Mouse (Mus musculus): ENCODE results near the gene 3110082I17Rik. TPM values are rescaled to one million over a fixed set of nuclear protein-coding genes. Genes with fewer than 3 reads are reported as not detected.

Gene 3110082I17Rik
- total RNA-seq, 2 experiments from 2014 or later = 18.8 to 19.7 TPM

DNA sequence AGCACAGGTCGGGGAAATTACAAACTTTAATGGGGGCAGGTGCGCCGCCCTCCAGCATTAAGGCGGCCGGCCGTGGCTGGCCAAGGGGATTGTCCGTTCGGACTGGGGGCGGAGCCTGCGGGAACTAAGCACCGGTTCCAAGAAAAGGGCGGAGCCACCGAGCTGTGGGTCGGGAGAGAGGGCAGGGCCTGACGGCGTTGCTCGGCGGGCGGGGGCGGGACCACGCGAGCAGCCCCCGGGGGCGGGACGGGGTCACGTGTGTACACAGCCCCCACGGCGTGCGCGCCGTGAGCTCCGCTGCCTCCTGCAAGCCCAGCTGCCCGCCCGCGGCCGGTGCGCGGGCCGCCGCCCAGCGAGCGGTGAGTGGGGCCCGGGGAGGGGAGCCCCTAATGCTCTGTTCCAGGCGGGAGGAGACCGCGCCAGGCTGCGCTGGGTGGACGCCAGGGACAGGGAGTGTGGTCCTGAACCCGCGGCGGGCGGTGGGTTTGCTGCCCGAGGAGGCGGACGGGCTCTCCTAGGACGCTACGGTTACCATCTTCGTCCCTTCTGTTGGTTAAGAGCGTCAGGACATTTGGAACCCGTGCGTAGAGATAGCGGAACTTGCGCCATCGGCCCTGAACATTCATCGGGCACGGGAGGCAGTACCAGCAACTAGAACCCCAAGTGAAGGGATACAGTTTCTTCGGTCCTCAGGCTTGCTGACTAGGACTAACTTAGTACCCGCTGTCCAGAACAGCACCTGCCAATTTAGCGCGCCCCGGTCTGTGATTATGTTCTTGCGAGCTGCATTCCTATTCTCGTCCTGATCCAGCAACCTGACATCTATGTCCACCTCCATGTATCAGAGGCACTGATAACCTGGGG, 79.7 kb downstream of the 3110082I17Rik start:
- peak; percentile 86 to 88 for DNase-seq (ENCODE audit: low spot score in 2 of 2)

DNA sequence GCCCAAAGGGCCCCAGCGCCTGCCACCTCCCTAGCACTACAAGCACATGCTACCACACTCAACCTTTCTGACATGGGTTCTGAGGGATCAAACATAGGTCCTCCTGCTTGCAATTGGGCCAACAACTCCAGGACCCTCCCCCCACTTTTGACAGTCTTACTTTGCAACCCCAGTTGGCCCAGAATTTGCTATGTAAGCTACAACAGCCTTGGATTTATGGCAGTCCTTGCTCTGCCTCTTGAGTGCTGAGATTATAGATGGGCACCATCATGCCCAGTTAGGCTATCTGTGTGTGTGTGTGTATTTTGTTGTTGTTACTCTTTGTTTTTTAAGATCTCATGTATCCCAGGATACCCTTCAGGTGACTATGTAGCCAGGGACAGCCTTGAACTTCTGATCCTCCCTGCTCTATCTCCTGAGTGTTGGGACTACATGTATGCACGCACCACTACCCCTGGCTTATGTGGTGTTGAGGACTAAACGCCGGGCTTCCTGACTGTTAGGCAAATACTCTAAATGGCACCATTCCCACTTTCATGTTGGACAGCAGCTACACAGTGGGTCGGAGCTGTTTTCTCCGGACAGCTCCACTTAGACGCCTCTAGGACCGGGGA, 80.4 kb downstream of the 3110082I17Rik start:
- no peak for DNase-seq (ENCODE audit: low spot score in 2 of 2)

DNA sequence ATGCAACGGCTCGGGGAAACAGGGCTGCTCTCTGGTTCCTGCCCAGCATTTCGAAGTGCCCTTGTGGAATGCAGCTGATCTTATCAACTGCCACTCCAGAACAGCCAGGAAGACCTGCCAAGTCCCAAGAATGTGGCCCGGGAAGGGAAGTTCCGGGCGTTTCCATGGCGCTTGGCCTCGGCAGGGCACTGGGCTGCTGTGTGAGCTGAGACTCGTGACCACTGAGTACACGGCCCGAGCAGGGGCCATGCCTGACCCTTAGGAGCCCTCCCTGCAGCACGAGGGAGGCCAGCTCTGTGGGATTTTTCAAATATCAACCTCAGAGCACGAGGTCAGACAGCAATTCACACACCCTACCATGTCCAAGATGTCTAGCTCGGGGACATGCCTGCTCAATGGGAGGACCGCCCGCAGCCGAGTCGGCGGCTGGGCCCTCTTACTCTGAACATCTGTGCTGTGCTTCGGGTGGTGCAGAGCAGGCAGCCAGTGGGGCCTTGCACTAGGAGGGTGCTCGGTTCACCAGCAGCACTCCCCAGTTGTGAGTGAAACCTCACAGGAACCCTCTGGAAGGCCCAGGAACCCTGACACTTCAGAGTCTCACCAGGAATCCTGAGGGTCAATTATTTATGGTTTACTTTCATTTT, 81.2 kb downstream of the 3110082I17Rik start:
- DNase-seq (ENCODE audit: low spot score in 2 of 2) = peak in 1 of 2 experiments; percentile 67

GRCm38 (mm10) chr5:139378271-139378556, 82.1 kb downstream of the 3110082I17Rik start:
- no peak for DNase-seq (ENCODE audit: low spot score in 2 of 2)

- DNase-seq (ENCODE audit: low spot score in 2 of 2) = peak; percentile 31 to 44
Measured at GRCm38 (mm10) chr5:139377468-139378270, 82.7 kb downstream of the 3110082I17Rik start, which contains the start of gene Gpr146. Gpr146 (plus strand) TSS chr5:139377697.

DNA sequence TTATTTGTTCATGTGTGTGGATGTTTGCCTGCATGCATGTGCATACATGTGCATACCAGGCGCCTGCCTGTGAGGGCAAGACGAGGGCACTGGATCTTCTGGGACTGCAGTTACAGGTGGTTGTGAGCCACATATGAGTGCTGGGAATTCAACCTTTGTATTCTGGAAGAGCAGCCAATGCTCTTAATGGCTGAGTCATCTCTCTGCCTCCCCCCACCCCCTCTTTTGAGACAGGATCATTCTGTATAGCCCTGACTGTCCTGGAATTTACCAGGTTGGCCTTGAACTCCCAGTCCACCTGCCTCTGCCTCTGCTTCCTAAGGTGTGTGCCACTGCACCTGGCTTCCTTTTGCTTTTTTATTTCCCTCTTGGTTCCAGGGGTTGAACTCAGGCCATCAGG, 85.5 kb downstream of the 3110082I17Rik start:
- no peak for DNase-seq (ENCODE audit: low spot score in 2 of 2)

- DNase-seq (ENCODE audit: low spot score in 2 of 2) = no peak
Measured at GRCm38 (mm10) chr5:139373889-139374444, 86.4 kb downstream of the 3110082I17Rik start.

DNA sequence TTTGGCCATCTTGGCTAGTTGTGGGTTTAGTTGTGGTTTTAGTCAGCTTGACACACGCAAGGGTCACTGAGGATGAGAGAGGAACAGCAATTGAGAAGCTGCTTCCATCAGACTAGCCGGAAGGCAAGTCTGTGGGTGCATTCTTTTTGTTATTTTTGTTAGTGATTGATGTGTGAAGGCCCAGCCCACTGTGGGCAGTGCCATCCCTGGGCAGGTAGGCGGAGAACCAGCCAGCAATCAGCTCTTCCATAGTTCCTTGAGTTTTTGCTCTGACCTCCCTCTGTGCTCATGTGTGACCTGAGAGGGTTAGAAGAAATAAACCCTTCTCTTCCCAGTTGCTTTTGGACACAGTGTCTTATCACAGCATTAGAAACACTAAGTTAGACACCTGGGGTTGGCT, 87.2 kb downstream of the 3110082I17Rik start:
- no peak for DNase-seq (ENCODE audit: low spot score in 2 of 2)

- DNase-seq (ENCODE audit: low spot score in 2 of 2) = peak; percentile 76 to 82
Measured at GRCm38 (mm10) chr5:139371631-139372401, 88.5 kb downstream of the 3110082I17Rik start.

DNA sequence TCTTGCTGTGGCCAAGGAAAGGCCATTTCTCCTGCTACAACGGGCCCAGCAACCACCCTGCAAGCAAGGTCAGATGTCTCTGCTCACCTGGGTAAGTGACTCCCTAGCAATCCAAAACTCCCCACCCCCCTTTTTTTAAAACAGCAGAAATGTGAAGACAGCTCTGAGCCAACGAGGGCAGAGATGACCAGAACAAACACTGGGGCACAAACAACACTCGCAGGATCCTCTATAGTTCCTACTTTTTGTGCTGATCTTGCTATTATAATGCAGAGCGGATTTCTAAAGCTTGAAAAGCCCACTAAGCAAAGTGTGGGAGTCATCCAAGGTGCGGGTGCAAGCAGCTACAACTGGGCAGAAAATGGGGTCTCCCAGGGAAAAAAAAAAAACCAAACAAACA, 89.2 kb downstream of the 3110082I17Rik start:
- DNase-seq (ENCODE audit: low spot score in 2 of 2) = no peak

- no peak for DNase-seq (ENCODE audit: low spot score in 2 of 2)
Measured at GRCm38 (mm10) chr5:139370336-139370735, 90.0 kb downstream of the 3110082I17Rik start.

GRCm38 (mm10) chr5:139368638-139369320, 91.5 kb downstream of the 3110082I17Rik start:
- no peak for DNase-seq (ENCODE audit: low spot score in 2 of 2)

DNA sequence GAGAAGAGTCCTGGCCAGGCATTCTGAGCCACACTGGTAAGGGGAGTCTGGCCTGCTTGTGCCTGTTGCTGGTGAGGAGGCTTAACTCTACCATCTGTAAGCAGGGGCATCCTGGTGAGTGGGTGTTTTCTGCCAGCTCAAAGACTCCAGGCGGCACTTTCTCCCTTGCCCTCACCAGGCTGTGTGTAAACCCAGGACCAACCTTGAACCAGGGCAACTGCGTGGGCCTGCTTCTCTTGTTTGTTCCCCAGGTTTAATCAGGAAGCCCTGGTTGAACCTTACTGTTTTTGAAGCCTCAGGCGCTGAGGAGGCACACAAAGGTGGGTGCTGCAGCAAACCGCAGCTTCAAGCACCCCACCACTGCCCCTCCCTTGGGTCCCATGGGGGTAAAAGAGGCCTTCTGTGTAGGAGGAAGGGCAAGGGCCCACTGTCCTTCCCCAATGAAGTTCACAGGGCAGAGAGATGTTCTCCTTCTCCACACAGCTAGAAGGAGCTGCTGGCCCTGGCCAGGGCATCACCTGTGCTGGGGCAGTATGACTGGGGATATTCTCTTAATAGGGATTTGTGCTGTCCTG, 92.4 kb downstream of the 3110082I17Rik start:
- no peak for DNase-seq (ENCODE audit: low spot score in 2 of 2)

- DNase-seq (ENCODE audit: low spot score in 2 of 2) = no peak
Measured at GRCm38 (mm10) chr5:139366484-139366883, 93.8 kb downstream of the 3110082I17Rik start.

- no peak for DNase-seq (ENCODE audit: low spot score in 2 of 2)
Measured at GRCm38 (mm10) chr5:139365827-139366226, 94.5 kb downstream of the 3110082I17Rik start.

DNA sequence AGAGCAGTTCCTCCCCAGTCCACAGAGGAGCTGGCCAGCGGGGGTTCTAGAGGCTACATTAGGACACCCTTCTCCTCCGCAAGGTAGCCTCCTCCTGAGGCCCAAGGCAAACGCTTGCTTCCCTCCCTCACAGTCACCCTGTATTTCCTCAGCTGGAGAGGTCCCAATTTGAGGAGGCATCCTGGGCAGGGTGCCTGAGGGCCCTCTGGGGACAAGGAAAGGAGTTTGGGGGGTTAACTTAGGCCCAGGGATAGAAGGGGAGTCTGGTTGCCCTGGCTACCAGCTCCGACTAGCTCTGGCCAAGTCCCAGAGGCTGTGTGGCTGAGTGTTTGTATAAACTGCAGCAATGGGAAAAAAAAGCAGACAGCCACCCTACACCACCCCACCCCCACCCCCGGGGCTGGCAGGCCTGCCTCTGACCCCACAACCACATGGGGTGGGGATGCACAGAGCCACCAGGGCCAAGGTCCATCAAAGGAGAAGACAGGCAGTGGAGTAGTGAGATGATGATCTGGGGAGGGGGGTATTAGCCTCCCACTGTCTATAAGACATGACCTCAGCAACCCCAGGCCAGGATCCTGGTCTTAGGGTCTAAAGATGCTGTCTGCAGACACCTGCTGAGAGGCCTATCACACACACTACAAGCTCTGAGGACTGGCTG, 95.3 kb downstream of the 3110082I17Rik start:
- DNase-seq (ENCODE audit: low spot score in 2 of 2) = no peak

GRCm38 (mm10) chr5:139364260-139364910, 95.9 kb downstream of the 3110082I17Rik start:
- DNase-seq (ENCODE audit: low spot score in 2 of 2) = peak; percentile 60 to 78

DNA sequence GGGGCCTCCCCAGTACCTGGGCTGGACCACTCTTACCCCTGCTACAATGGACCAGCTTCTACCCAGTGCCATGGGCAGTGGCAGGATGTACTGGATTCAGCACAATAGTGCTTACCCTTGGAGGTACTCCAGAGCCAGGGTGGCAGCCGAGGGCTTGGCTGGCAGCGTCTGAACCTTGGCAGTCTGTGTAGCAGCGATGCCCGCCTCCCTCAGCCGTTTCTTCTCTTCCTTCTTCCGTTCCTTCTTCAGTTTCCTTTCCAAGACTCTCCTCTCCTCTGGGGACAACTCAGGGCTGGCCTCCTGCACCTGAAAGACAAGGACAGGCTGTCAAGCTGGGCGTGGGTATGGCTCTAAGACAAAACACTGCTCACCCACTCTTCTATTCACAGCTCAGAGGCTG, 96.5 kb downstream of the 3110082I17Rik start:
- DNase-seq (ENCODE audit: low spot score in 2 of 2) = no peak

Data from adrenal gland, postnatal 4 days (tissue).